Mouse (Mus musculus): Measurements from ENCODE around the gene Slc6a19. TPM values are rescaled to one million over a fixed set of nuclear protein-coding genes. Genes with fewer than 3 reads are reported as not detected.

Gene Slc6a19
- total and polyA plus RNA-seq, 3 experiments, result not detected

DNA sequence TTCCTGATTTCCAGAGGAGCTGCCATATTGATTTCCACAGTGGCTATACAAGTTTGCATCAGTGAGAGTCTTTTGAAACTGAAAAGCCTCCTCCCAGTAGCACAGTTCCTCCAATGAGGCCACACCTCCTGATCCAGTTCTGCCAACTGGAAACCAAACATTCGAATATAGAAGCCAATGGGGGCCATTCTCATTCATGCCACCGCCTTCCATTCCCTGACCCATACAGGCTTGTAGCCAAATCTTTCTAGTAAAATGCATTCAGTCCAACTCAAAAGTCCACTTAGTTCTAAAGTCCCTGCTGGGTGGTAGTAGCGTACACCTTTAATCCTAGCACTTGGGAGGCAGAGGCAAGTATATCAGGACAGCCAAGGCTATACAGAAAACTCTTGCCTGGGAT, 51.4 kb downstream of the Slc6a19 start:
- peaks cover 4 to 6% of the 10 kb centered on the region in 2 experiments for H3K27me3 ChIP-seq (ENCODE audit: control insufficient read depth in 1 of 2, insufficient read depth in 2 of 2, low read length in 2 of 2)
- TF ChIP-seq POLR2AphosphoS2 (IDR thresholded peaks at IDR 0.05; ENCODE audit: low read length) (no peak), TBP (IDR thresholded peaks at IDR 0.05; ENCODE audit: low read depth, low read length) (no peak), E2F4 (IDR thresholded peaks at IDR 0.05; ENCODE audit: borderline replicate concordance, low read depth, low read length) (no peak), MYB (IDR thresholded peaks at IDR 0.05; ENCODE audit: low read depth, low read length) (no peak), ELF1 (IDR thresholded peaks at IDR 0.05; ENCODE audit: low read depth, low read length) (no peak), JUND (IDR thresholded peaks at IDR 0.05; ENCODE audit: low read depth, low read length) (no peak), ZC3H11A (IDR thresholded peaks at IDR 0.05; ENCODE audit: low read depth, low read length) (no peak), USF1 (IDR thresholded peaks at IDR 0.05; ENCODE audit: low read depth, low read length) (no peak), EP300 (IDR thresholded peaks at IDR 0.05; ENCODE audit: low read depth in 1 of 2, low read length in 2 of 2) (no peak), GATA1 (IDR thresholded peaks at IDR 0.05; ENCODE audit: low read depth, low read length) (no peak)
- no peaks in the 10 kb centered on the region for H3K79me2 ChIP-seq (ENCODE audit: control insufficient read depth, insufficient read depth, low read length, poor library complexity)
- no peak overlapping the region for H3K9ac ChIP-seq (ENCODE audit: control insufficient read depth, low read depth, low read length, poor library complexity, severe bottlenecking)
- H3K36me3 ChIP-seq (ENCODE audit: control insufficient read depth in 1 of 2, insufficient read depth in 2 of 2, low read length in 2 of 2), result no peaks in the 10 kb centered on the region
- no peak overlapping the region for H3K4me3 ChIP-seq (ENCODE audit: control insufficient read depth in 1 of 2, insufficient read depth in 1 of 2, low read depth in 2 of 2, low read length in 2 of 2)
- no peak overlapping the region for H3K27ac ChIP-seq (ENCODE audit: control insufficient read depth, low read depth, low read length)
- DNase-seq (ENCODE audit: low read depth, low spot score), result no peak
- no peaks in the 10 kb centered on the region for H3K9me3 ChIP-seq (replicated peaks; ENCODE audit: insufficient read depth, low read length)
- H3K4me1 ChIP-seq (ENCODE audit: control insufficient read depth in 1 of 2, insufficient read depth in 2 of 2, low read length in 2 of 2), result no peaks in the 10 kb centered on the region

DNA sequence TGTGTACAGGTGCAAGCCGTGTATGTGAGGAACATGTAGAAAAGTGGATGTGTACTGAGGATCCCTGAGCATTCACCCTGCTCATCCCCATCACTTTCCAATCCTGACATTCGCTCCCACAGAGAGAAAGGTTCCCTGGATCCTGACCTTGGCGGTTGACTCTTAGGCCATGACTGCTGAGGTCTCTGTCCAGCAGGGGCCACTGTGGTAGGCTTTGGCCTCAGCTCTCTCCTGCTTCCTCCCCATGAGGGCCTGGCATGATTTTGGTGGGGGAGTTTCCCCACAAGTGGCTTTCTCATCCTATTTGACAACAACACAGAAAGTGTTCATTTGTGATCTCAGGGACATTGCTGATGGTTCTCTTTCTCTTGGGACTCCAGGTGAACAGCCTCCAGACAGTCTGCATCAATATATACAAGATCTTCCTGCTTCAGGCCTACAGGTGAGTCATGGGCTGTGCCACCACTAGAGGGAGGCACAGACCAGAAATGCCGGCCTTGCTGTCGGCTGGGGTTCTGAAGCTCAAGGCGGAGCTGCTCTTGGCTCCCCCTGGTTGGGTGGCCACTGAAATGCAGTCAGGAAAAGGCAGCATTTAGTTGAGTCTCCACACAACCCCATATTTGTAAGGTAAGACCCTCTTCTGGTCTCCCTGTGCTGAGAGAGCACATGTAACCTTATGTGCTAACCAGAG, 58.1 kb downstream of the Slc6a19 start:
- TF ChIP-seq MAZ (IDR thresholded peaks at IDR 0.05; ENCODE audit: low read depth, low read length), result no peak
- TF ChIP-seq E2F4 (IDR thresholded peaks at IDR 0.05; ENCODE audit: borderline replicate concordance, low read depth, low read length), result no peak
- TF ChIP-seq EP300 (IDR thresholded peaks at IDR 0.05; ENCODE audit: low read depth in 1 of 2, low read length in 2 of 2), result no peak
- no peak for TF ChIP-seq POLR2A (IDR thresholded peaks at IDR 0.05; ENCODE audit: control insufficient read depth in 1 of 2, insufficient read depth in 1 of 2, low read depth in 1 of 2, low read length in 2 of 2, poor library complexity in 1 of 2)
- peak; percentile 33; the same call in 1 of the 2 replicates for TF ChIP-seq ZC3H11A (IDR thresholded peaks at IDR 0.05; ENCODE audit: low read depth, low read length)
- TF ChIP-seq CTCF (IDR thresholded peaks at IDR 0.05 in 2 of 3, conservative IDR thresholded peaks at IDR 0.05 in 1 of 3; ENCODE audit: control insufficient read depth in 1 of 3, insufficient read depth in 1 of 3, low read depth in 2 of 3, low read length in 3 of 3, poor library complexity in 1 of 3, severe bottlenecking in 1 of 3), result peak; percentile 60 to 90 (median 76)
- no peak for TF ChIP-seq UBTF (IDR thresholded peaks at IDR 0.05; ENCODE audit: borderline replicate concordance, insufficient read depth, low read depth, low read length)
- no peak for TF ChIP-seq NELFE (IDR thresholded peaks at IDR 0.05; ENCODE audit: low read depth, low read length)
- peak; percentile 70 for TF ChIP-seq SMC3 (IDR thresholded peaks at IDR 0.05; ENCODE audit: low read depth, low read length)
- no peak for TF ChIP-seq MXI1 (IDR thresholded peaks at IDR 0.05; ENCODE audit: low read depth, low read length)
- peak; percentile 74 for TF ChIP-seq RAD21 (IDR thresholded peaks at IDR 0.05; ENCODE audit: low read depth, low read length)
- DNase-seq (ENCODE audit: low read depth, low spot score), result peak; percentile 60
- Histone ChIP-seq H3K27ac (ENCODE audit: control insufficient read depth, low read depth, low read length) (no peak overlapping the region), H3K4me3 (ENCODE audit: control insufficient read depth in 1 of 2, insufficient read depth in 1 of 2, low read depth in 2 of 2, low read length in 2 of 2) (no peak overlapping the region), H3K4me1 (ENCODE audit: control insufficient read depth in 1 of 2, insufficient read depth in 2 of 2, low read length in 2 of 2) (no peaks in the 10 kb centered on the region), H3K9ac (ENCODE audit: control insufficient read depth, low read depth, low read length, poor library complexity, severe bottlenecking) (no peak overlapping the region), H3K79me2 (ENCODE audit: control insufficient read depth, insufficient read depth, low read length, poor library complexity) (no peaks in the 10 kb centered on the region), H3K9me3 (replicated peaks; ENCODE audit: insufficient read depth, low read length) (no peaks in the 10 kb centered on the region), H3K27me3 (ENCODE audit: control insufficient read depth in 1 of 2, insufficient read depth in 2 of 2, low read length in 2 of 2) (no peaks in the 10 kb centered on the region), H3K36me3 (ENCODE audit: control insufficient read depth in 1 of 2, insufficient read depth in 2 of 2, low read length in 2 of 2) (no peaks in the 10 kb centered on the region)
